Mouse (Mus musculus) liver (tissue): ENCODE measurements at regions not wholly inside any gene's neighbourhood (a gene's known extent, or its start where the extent isn't known, plus 50 kb on each side); places are given as distances from the start of the nearest gene placed in this dataset.
"Not testable (repeated sequence)": the region's sequence is repeated elsewhere in the genome, so short reads cannot be mapped to it uniquely, and the experiment has no call there.

Source experiments
- DNase-seq: peaks from one replicate; pipeline ENCODE4 v3.0.0-alpha.2; 2020; ENCODE audit warnings: mixed read lengths

DNA sequence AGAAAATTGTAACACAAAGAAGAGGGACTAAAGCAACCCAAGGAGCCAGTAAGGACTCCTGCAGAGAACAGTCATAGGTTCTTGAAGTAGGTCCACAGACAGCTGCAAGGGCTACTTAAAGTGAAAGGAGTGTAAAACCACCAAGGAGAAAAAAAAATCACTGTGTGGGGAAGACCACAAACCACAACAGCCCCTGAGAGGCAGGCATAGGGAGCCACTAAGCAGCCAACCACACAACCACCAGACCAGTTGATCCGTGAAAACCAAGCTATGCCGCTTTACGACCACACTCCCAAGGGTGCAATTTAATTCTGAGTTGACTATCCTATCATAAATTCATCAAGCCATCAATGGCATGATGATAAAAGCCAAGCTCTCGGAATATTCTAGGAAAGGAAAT is 423.5 kb downstream of the Nova1 start:
- no peak for DNase-seq

DNA sequence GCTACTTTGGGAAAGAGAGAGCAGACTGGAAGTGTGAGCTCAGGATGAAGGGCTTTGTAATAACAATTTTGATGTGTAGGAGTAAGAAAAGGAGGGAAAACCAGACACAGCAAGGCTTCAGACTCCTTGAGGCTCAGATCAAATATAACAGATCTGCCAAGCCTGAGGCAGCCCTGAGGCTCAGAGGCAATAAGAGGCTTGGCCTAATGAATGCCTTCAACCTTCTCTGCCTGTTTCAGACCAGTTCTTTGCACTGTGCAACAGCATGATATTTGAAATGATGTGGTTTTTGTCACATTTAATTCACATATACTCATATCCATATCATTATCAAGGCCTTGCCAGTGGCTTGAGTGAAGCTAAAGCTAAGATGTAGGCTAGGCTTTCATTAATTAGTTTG is 425.0 kb downstream of the Nova1 start:
- no peak for DNase-seq

DNA sequence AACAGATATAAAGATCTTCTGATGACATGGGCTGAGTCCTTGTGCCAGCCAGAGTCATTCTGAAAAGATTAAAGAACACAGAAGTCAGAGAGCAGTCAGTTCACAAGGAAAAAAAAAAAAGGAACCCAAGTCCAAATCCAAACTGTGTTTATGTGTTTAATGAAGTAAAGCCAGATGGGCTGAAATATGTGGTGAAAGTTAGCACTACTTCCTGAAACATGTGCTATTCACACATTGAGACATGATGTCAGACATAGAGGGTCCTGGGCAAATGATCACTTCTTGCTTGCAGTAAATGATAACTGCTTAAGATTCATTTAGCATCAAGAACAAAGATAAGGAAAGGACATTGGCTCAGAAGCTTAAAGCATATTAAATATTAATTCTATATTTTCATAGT is 439.8 kb downstream of the Nova1 start:
- no peak for DNase-seq

DNA sequence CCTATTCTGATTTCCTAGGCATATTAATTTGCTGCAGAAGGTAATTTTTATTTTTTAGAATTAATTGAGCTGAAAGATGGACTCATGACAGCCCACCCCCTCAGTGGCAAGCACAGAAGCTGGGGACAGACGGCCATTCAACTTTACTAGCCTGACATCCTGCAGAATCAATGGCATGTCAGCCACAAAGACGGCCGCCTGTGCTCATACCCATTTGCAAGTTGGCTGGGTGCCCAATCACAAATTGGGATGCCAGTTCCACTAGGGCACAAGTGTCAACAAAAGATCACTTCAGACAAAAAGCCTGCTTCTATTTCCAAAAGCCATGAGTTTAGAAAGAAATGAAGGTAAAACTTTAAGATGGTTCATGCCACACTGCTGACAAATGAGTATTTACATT is 447.0 kb downstream of the Nova1 start:
- no peak for DNase-seq

DNA sequence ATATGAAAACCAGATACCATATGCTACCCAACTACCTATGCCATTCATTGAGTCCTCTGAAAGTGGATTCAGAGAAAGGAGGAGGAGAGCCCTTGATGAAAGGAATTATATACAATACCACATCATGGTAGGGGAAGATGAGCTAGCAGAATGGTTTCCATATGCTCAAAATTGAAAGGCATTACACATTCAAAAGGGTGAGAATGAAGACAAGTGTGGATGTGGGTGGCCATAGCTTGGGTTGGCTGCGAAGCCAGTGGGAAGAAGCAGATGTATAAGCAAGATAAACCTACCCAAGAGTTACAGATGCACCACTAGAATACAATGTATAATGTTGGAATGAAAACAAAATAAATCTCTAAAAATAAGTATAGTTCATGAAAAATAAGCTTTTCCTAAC is 485.4 kb downstream of the Nova1 start:
- DNase-seq = no peak

DNA sequence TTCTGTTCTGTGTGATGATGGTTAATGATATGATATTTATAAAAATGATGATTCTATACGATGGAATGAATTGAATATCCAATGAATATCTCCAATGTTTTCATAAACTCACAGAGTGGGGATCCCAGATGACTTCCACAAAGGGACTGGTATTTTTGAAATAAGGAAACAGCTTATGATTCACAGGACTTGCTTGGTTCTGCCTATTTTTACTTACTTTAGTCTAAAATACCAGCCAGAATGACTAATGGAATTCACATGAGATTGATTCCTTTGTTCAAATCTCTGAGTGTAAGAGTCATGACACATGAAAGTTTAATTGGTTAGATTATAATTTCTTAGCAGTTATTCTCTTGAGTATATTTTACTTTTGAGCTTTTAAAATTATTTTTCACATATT is 490.9 kb downstream of the Nova1 start:
- DNase-seq = no peak

DNA sequence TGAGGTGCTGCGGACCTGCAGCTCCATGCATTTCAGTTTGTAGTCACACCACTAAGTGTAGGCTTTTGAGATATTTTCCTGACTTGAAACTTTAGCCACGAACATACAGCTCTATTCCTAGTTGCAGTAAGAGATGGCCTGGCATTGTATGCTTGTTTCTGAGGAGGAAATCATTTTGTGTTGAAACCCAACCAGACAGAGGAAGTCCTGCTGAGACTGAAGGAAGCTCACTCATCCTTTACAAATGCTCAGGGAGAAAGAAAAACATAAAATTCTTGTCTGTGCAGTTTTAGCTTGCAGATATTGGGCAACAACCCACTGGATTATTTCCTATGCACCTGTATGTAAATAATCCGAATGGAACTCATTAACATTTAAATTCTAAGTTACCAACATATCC is 495.5 kb downstream of the Nova1 start:
- no peak for DNase-seq

DNA sequence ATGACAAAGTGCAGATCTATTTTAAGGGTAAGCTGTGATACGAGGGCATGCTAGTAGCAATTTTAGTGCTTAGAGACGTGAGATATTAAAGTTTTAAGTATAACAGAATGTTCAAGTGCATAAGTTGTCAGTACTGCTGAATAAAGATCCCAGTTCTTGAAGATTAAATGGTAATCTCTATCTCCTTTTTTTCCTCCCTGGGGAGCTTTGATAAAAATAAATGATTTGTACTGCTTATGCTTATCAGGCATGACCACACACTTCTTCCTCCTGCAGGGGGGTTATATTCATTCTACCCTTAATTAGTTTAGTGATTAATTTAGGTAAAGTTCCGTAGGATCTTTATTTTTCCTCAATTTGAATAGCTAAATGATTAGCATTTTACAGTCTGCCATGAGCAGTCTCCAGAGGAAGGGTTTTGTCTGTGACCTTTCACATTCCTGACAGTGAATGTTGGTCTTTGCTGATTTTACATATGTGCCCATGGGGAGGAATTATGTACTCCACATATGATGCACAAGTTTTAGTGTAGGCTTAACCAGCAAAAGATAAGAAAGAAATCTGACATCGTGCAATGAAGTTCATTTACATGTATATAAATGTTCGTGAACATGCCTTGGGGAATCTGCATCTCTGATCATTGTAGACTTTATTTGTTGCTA is 515.5 kb downstream of the Nova1 start:
- DNase-seq = no peak

DNA sequence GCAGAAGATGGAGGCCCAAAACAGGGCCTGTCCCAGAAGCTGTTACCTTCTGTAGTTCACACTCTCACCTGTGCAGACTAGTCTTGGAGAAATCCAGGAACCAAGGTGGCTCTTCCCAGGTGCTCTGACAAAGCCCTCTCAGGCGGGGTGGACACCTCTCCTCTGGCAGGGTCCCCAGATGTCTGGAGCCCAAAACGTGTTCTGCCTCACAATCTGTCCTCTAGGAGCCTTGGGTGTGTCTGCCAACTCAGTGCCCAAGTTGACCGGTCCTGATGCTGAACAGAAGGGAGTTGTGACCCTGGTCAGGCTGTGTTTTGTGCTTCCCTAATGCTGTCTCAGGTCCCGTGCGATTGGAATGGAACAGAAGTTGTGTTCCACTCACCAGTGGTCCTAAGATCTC is 519.8 kb downstream of the Nova1 start:
- DNase-seq = no peak

DNA sequence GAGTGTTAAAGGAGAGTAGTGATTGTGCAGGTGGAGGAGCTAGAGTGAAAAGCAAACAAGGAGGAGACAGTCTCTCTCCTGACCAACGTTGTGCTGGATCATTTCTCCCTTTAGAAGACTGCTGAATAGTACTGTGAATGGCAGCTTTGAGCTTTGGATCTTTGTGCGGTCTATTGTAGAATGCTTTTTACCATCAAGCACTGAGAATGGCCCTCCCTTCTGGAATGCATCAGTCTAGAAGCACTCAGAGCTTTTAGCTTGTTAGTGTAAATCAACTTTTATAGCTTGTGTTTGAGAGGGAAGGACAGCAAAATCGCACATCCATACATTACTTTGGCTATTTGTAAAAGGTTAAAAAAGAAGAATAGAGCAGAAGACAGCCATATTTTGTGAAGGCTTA is 534.2 kb downstream of the Nova1 start:
- no peak for DNase-seq

DNA sequence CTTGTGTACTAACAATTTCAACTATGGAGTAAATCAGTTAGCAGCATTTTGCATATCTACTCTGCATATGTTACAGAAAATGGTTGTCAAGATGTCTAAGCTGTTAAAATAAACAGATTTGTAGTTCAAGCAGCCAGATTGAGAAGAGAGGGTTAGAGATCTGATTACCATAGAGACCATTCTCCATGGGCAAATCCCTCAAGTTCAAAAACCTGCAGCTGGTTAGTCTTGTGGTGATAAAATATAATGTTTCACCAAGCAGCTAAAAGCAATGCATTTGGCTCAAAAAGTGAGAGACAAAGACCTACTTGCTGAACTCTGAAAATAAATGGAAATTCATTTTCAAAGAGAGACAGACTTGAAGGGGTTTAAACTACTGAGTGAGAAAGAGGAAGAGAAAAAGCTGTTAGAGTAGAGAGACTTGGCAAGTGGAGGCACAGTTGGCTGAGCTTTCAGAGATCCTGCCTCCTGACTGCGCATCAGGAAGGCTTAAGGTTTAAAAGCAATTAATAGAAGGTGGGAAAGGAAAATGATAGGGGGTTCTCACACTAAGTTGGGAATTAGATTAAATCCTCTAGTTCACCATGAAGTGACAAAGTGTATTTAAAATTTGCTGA is 570.2 kb downstream of the Nova1 start:
- DNase-seq = no peak

DNA sequence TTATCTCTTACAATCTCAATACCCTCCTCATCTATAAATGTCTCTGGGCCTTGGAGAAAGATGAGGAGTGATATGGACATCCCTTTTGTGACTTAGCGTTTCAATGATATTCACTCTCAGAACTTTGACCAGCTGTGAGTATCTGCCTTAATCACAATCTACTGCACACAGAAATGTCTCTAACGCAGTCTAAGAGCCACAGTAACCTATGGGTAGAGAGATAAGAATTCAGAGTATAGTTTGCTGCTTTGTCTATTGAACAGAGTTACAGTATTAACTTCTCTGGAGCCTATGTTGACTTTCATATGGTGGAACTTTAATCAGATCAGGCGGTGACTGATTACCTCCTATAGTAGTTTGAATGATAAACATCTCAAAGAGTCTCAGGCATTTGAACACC is 573.8 kb downstream of the Nova1 start:
- no peak for DNase-seq

DNA sequence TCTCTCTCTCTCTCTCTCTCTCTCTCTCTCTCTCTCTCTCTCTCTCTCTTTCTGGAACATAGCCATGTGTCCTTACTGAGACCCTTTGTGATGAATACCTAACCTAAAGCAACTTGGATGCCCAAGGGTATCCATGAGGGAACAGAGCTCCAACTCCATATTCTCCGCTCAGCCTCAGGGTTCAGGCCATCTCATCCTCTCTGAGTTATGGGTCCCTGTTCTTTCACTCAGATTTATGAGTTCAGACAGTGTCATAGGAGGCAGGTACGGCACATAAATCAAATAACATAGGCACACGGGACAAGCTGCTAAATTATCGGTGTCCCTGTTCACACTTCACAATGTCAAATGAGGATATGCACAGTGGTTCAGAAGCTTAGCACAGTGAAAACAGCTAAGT is 586.4 kb downstream of the Nova1 start:
- DNase-seq = no peak

DNA sequence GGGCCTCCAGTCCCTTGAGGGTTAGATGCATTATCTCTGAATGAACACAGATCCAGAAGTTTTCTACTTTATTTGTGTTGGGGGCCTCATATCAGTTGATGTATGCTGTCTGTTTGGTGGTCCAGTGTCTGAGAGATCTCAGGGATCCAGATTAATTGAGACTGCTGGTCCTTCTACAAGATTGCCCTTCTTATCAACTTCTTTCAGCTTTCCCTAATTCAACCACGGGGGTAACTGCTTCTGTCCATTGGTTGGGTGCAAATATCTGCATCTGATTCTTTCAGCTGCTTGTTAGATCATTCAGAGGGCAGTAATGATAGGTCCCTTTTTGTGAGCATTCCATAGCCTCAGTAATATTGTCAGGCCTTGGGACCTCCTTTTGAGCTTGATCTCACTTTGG is 603.4 kb downstream of the Nova1 start:
- not testable (repeated sequence) for DNase-seq

DNA sequence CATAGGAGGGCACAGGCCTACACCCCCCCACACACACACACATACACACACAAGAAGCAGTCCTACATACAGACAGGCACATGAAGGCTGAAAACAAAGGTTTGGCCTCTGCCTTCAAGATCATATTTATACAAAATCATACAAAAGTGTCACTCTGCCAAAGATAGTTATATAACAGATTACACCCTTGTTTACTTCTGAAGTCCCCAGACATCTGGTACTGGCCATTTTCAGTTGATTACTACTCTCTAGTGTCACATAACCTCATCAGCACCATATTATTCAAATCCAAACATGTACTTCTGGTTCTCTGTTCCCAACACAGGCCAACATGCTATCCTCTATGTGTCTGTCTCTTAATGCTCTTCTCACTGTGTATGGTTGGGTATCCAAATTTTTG is 619.7 kb downstream of the Nova1 start:
- no peak for DNase-seq

DNA sequence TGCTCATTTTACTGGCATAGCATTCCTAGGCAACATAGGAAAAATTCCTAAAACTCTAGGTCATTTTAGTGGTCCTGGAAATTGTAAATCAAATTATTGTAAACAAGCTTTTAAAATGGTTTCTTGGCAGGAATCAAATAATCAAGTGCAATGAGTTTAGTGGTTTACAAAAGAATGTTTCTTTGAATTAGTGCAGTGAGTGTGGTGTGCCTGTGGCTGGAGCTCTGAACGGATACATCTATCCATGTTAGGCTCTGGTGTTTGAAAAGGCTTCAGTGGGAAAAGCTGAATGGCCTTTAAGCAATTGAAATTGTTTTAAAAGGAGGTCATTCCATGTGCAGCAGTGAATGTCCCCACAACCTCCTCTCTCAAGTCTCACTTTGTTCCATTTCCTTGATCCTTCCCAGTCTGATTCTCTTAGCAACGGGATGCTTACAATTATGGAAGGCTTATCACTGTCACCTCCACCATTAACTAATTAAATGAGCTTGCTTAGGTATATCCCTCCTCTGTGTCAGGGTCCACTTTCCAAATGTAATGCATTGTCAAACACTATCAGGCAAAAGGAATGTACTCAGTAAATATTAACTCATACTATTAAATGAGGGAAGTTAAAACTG is 621.1 kb downstream of the Nova1 start:
- no peak for DNase-seq

DNA sequence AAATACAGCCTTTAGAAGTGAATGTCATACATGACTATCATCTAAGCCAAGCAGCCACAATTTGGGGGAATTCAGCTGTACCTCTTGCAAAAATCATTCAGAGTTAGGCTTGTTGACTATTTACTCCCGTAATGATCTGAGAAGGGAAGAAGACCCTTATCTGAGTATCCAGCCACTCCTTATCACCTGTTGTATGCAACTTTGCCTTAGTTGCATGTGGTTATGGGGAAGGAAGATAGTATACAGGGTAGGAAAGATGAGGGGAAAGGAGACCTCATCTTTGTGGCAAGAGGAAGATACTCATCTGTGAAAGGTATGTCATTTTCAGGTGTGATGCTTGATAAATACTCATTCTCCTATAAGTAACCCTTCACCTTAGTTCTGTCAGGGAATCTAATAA is 624.6 kb downstream of the Nova1 start:
- DNase-seq = no peak
